Mouse (Mus musculus): Measurements from ENCODE around the gene Gbf1. TPM values are rescaled to one million over a fixed set of nuclear protein-coding genes. Genes with fewer than 3 reads are reported as not detected.

Gbf1 gene
- polyA plus RNA-seq, 1 experiment from 2014 or later = 45.0 TPM

DNA sequence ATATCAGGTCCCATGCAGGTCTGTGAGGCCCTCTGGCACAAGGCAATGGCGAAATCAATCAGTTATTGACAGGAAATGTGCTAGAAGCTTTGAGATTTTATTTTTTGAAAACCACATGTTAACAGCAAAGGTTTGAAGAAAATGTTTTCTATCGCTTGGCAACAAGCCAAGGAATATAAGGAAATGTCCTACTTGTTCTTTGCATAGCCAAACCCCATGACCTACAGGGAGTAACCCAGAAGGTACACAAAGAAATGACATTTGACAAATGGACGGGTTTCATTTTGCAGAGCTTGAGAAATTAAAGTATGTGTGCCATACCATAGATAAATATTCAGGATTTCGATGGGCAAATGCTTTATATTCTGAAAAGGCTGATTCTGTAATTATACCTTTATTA lies 144.6 kb downstream of the Gbf1 start:
- Histone ChIP-seq H3K27ac (replicated peaks in 1 of 2; ENCODE audit: control insufficient read depth in 1 of 2, insufficient read depth in 1 of 2, low read depth in 2 of 2, low read length in 2 of 2) (no peak overlapping the region), H3K9me3 (ENCODE audit: control insufficient read depth, low read length) (no peaks in the 10 kb centered on the region), H3K9ac (ENCODE audit: low read length) (no peak overlapping the region), H3K4me2 (ENCODE audit: low read length) (no peak overlapping the region), H3K27me3 (ENCODE audit: control insufficient read depth, insufficient read depth, low read length) (peaks cover 7% of the 10 kb centered on the region; the same call in 1 of the 2 replicates), H3K4me3 (ENCODE audit: control insufficient read depth in 1 of 2, insufficient read depth in 1 of 2, low read depth in 1 of 2, low read length in 2 of 2) (no peak overlapping the region), H3K4me1 (ENCODE audit: control insufficient read depth in 2 of 2, insufficient read depth in 2 of 2, low read length in 2 of 2) (no peaks in the 10 kb centered on the region), H3K36me3 (ENCODE audit: control insufficient read depth, insufficient read depth, low read length) (no peaks in the 10 kb centered on the region)
- WGBS = 53% methylated on average over 4 of the region's 4 CpGs
- no peak for ATAC-seq (ENCODE audit: insufficient number of reproducible peaks, insufficient read depth, low FRiP score, low read depth)

DNA sequence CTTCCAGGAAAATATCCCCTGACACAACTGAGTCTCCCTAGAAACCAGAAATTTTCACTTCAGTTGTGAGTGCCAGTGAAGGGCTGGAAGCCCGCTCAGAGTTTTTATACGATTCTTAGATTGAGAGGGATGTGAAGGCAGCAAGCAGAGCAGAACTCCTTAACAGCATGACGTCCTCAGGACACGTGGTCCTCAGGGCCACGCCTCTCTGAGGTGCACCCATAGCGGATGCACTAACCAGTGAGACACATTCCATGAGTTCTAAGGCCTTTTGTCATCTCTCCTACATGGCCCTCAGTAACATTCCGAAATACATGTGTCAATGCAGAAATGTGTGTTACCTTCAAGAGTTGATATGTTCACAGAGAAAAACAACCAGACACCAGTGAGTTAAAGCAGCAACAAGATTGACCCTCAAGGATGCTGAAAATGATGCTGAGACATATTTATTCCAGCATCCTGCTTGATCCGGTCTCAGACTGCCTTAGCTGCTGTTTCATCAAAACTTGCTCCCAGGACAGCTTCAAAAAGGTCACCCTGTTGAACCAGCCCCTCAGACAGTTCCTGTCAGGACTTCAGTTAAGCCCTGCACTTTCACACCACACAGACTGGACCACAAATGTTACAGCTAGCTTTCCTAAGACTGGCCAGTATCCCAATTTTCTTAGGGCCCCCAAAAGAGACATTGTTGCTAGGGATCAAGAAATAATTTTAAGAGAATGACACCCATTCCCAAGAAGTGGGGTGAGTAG lies 148.2 kb downstream of the Gbf1 start:
- H3K9me3 ChIP-seq (ENCODE audit: control insufficient read depth, low read length) = no peaks in the 10 kb centered on the region
- WGBS = 37% methylated on average over 8 of the region's 8 CpGs
- H3K4me1 ChIP-seq (ENCODE audit: control insufficient read depth in 2 of 2, insufficient read depth in 2 of 2, low read length in 2 of 2) = peaks cover 2 to 7% of the 10 kb centered on the region in 2 experiments; a peak in 1 of 4 replicates
- no peak overlapping the region for H3K4me3 ChIP-seq (ENCODE audit: control insufficient read depth in 1 of 2, insufficient read depth in 1 of 2, low read depth in 1 of 2, low read length in 2 of 2)
- H3K9ac ChIP-seq (ENCODE audit: low read length) = no peak overlapping the region
- H3K27me3 ChIP-seq (ENCODE audit: control insufficient read depth, insufficient read depth, low read length) = no peaks in the 10 kb centered on the region
- ATAC-seq (ENCODE audit: insufficient number of reproducible peaks, insufficient read depth, low FRiP score, low read depth) = no peak
- H3K27ac ChIP-seq (replicated peaks in 1 of 2; ENCODE audit: control insufficient read depth in 1 of 2, insufficient read depth in 1 of 2, low read depth in 2 of 2, low read length in 2 of 2) = no peak overlapping the region
- no peaks in the 10 kb centered on the region for H3K36me3 ChIP-seq (ENCODE audit: control insufficient read depth, insufficient read depth, low read length)
- H3K4me2 ChIP-seq (ENCODE audit: low read length) = no peak overlapping the region

DNA sequence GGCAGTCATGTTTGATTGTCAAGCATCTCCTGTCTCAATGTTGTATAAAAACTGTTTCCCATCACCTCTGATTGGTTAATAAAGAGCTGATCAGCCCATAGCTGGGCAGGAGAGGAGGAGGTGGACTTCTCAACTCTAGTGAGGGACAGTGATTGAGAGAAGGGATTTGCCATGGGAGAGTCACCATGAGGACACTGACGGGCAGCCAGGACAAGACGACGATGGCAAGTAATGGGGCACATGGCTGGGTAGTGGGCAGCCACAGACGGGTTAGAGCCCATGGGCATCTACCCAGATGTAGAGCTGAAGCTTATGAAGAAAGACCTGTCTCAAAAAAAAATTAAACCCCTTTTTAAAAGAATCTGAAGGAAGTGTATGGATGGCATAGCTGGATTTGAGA lies 150.2 kb downstream of the Gbf1 start:
- Histone ChIP-seq H3K4me2 (ENCODE audit: low read length) (no peak overlapping the region), H3K4me3 (ENCODE audit: control insufficient read depth in 1 of 2, insufficient read depth in 1 of 2, low read depth in 1 of 2, low read length in 2 of 2) (no peak overlapping the region), H3K4me1 (ENCODE audit: control insufficient read depth in 2 of 2, insufficient read depth in 2 of 2, low read length in 2 of 2) (peaks cover 6 to 13% of the 10 kb centered on the region in 2 experiments; a peak in 3 of 4 replicates), H3K27ac (replicated peaks in 1 of 2; ENCODE audit: control insufficient read depth in 1 of 2, insufficient read depth in 1 of 2, low read depth in 2 of 2, low read length in 2 of 2) (no peak overlapping the region), H3K9me3 (ENCODE audit: control insufficient read depth, low read length) (no peaks in the 10 kb centered on the region), H3K27me3 (ENCODE audit: control insufficient read depth, insufficient read depth, low read length) (0 out of 2 replicates have a peak, but pooled peaks cover 8% of the 10 kb centered on the region), H3K9ac (ENCODE audit: low read length) (no peak overlapping the region), H3K36me3 (ENCODE audit: control insufficient read depth, insufficient read depth, low read length) (peaks cover 3% of the 10 kb centered on the region; the same call in 1 of the 2 replicates)
- no peak for ATAC-seq (ENCODE audit: insufficient number of reproducible peaks, insufficient read depth, low FRiP score, low read depth)
- WGBS = 81% methylated on average over 4 of the region's 4 CpGs

DNA sequence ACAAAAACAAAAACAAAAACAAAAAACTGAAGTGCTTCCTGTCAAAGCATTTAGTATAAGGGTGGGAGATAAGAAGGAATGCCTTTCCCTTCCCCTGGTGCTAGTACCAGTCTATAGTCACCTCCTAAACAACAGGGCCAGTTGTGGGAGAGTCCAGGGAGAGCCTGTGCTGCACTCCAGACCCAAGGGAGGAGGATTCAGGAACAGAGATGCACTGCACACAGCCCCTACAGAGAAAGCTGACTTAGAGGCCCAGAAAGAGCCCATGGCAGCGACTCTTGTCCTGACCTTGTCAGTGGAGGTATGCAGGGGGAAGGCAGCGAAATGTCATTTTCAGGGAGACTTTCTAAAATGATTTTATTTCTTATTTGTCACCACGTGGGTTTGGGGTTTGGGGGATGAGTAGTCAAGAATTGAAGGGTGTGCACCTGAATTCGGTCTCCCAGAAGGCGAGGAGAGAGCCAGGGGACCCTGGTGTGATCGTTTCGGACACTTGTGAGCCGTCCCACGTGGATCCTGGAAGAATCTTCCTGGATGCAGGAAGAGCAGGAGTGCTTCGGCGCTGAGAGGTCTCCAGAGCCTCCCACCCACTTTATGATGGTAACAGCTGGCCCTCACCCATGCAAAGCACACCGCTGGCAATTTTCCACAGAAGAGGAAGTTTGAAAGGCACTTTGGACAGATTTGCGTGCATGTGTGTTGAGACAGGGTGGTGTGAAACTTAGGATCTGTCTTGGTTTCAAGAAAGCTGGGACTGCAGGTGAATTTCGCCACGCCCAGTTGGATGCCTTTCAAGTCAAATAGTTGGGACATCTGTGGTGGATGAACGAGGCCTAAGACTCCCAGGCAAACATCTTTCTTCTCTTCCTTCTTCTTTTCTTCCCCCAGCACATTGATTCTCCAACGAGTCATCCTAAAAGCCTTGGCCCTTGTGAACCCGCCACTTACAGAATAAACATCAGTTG lies 151.2 kb downstream of the Gbf1 start:
- H3K9me3 ChIP-seq (ENCODE audit: control insufficient read depth, low read length) = no peaks in the 10 kb centered on the region
- peak overlapping the region; percentile 99 for H3K4me2 ChIP-seq (ENCODE audit: low read length)
- H3K27ac ChIP-seq (replicated peaks in 1 of 2; ENCODE audit: control insufficient read depth in 1 of 2, insufficient read depth in 1 of 2, low read depth in 2 of 2, low read length in 2 of 2) = peak overlapping the region; percentile 86 to 89; a peak in 3 of 4 replicates
- 53% methylated on average over 18 of the region's 18 CpGs for WGBS
- peaks cover 6 to 13% of the 10 kb centered on the region in 2 experiments; a peak in 3 of 4 replicates for H3K4me1 ChIP-seq (ENCODE audit: control insufficient read depth in 2 of 2, insufficient read depth in 2 of 2, low read length in 2 of 2)
- no peak for ATAC-seq (ENCODE audit: insufficient number of reproducible peaks, insufficient read depth, low FRiP score, low read depth)
- H3K27me3 ChIP-seq (ENCODE audit: control insufficient read depth, insufficient read depth, low read length) = 0 out of 2 replicates have a peak, but pooled peaks cover 16% of the 10 kb centered on the region
- H3K4me3 ChIP-seq (ENCODE audit: control insufficient read depth in 1 of 2, insufficient read depth in 1 of 2, low read depth in 1 of 2, low read length in 2 of 2) = peak overlapping the region; percentile 82 to 84
- H3K9ac ChIP-seq (ENCODE audit: low read length) = peak overlapping the region; percentile 86
- H3K36me3 ChIP-seq (ENCODE audit: control insufficient read depth, insufficient read depth, low read length) = peaks cover 11% of the 10 kb centered on the region; the same call in 1 of the 2 replicates

DNA sequence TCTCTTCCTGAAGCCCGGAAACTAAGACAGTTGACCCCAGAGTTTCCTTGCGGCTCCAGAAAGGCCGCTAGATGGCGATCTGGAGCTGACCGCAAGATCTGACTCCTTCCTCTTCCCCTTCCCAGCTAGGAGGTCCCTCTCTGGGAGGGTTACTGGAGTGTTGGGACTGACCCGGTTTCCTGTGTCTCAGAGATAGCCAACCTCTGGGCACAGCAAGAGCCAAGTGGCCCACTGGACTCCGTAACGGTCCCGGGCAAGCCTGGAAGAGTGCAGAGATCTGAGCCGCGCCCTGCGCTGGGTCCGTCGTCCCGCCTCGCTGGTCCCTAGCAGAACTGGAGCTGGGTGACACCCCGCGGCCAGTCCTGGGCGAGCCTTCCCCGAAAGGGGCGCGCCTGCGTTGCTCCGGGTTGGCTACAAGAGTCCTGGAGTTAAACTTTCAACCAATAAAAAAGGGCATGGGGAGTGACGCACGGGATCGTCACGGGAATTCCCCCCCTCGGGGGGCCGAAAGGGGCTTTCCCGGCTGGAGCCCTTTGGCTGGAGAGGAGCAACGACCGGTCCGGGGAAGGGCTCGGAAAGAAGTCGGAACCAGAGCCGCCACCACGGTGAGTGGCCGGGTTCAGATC lies 152.0 kb downstream of the Gbf1 start, which contains the start of gene Nfkb2:
TSS of gene Nfkb2 (plus strand) at position 105 of the 626 bp plus-strand sequence.
- peak within 1 kb of the TSS; percentile 99 for H3K4me2 ChIP-seq (ENCODE audit: low read length)
- under 1% methylated on average over 36 of the region's 39 CpGs for WGBS
- H3K27ac ChIP-seq (replicated peaks in 1 of 2; ENCODE audit: control insufficient read depth in 1 of 2, insufficient read depth in 1 of 2, low read depth in 2 of 2, low read length in 2 of 2) = peak within 1 kb of the TSS; percentile 86 to 89
- H3K36me3 ChIP-seq (ENCODE audit: control insufficient read depth, insufficient read depth, low read length) = peaks cover 11% of the 10 kb centered on the region; the same call in 1 of the 2 replicates
- 0 out of 2 replicates have a peak, but pooled peaks cover 16% of the 10 kb centered on the region for H3K27me3 ChIP-seq (ENCODE audit: control insufficient read depth, insufficient read depth, low read length)
- H3K9me3 ChIP-seq (ENCODE audit: control insufficient read depth, low read length) = no peaks in the 10 kb centered on the region
- peak within 1 kb of the TSS; percentile 86 for H3K9ac ChIP-seq (ENCODE audit: low read length)
- H3K4me3 ChIP-seq (ENCODE audit: control insufficient read depth in 1 of 2, insufficient read depth in 1 of 2, low read depth in 1 of 2, low read length in 2 of 2) = peak within 1 kb of the TSS; percentile 82 to 84
- peak; percentile 88 for ATAC-seq (ENCODE audit: insufficient number of reproducible peaks, insufficient read depth, low FRiP score, low read depth)
- H3K4me1 ChIP-seq (ENCODE audit: control insufficient read depth in 2 of 2, insufficient read depth in 2 of 2, low read length in 2 of 2) = peaks cover 9 to 17% of the 10 kb centered on the region in 2 experiments; a peak in 3 of 4 replicates

DNA sequence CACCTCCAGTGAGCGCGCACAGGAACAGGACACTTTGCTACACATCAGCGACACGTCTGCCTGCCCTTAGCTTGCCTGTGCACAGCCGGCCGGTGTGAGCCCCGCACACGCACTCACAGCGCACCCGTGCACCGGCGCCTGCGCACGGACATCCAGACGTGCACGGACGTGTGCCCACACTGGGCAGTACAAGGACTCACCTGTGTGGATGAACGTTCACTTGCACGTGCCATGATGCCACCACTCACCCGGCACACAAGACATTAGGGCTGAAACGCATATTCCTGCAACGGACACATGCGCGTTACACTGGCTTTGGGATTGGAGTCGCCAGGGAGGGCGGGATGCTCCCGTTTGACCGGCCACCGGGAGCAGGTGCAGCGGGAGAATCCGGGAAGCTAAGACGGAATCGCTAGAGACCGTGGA lies 152.6 kb downstream of the Gbf1 start:
- peak; percentile 46 for ATAC-seq (ENCODE audit: insufficient number of reproducible peaks, insufficient read depth, low FRiP score, low read depth)
- Histone ChIP-seq H3K4me2 (ENCODE audit: low read length) (peak overlapping the region; percentile 99), H3K27me3 (ENCODE audit: control insufficient read depth, insufficient read depth, low read length) (0 out of 2 replicates have a peak, but pooled peaks cover 16% of the 10 kb centered on the region), H3K4me3 (ENCODE audit: control insufficient read depth in 1 of 2, insufficient read depth in 1 of 2, low read depth in 1 of 2, low read length in 2 of 2) (peak overlapping the region; percentile 82 to 84), H3K9ac (ENCODE audit: low read length) (peak overlapping the region; percentile 86), H3K9me3 (ENCODE audit: control insufficient read depth, low read length) (no peaks in the 10 kb centered on the region), H3K4me1 (ENCODE audit: control insufficient read depth in 2 of 2, insufficient read depth in 2 of 2, low read length in 2 of 2) (peaks cover 9 to 17% of the 10 kb centered on the region in 2 experiments; a peak in 3 of 4 replicates), H3K36me3 (ENCODE audit: control insufficient read depth, insufficient read depth, low read length) (peaks cover 17% of the 10 kb centered on the region), H3K27ac (replicated peaks in 1 of 2; ENCODE audit: control insufficient read depth in 1 of 2, insufficient read depth in 1 of 2, low read depth in 2 of 2, low read length in 2 of 2) (peak overlapping the region; percentile 58 to 86)
- under 1% methylated on average over 34 of the region's 34 CpGs for WGBS

All from heart, embryonic 14.5 days (tissue).